Mouse (Mus musculus): ENCODE results near the gene Nagpa. TPM values are rescaled to one million over a fixed set of nuclear protein-coding genes. Genes with fewer than 3 reads are reported as not detected.

The Nagpa gene
- polyA plus RNA-seq, 1 experiment from 2014 or later: 14.5 TPM

DNA sequence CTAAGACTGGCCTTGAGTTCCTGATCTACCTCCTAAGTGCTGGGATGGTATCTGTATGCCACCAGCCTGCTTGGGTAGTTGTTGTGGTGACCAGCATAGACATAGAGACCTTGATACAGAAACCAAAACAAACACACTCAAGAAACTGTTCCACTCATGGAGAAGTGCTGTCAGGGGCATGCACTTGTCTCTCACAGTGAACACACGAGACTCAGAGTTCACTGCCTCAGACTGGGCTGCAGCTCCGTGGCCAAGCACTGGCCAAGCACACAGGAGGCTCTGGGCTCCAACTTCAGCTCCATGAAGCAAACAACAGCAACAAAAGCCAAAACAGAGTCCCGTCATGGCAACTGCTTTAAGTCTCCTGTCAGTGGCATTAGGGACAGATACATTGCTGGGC lies 48.8 kb downstream of the Nagpa start:
- H3K4me2 ChIP-seq (ENCODE audit: low read depth, low read length): no peak overlapping the region
- WGBS: 69% methylated on average over 3 of the region's 3 CpGs

GRCm38 (mm10) chr16:5153299-5154026 lies 50.3 kb downstream of the Nagpa start:
- Histone ChIP-seq H3K9ac (ENCODE audit: low read depth, low read length) (no peak overlapping the region), H3K27ac (replicated peaks; ENCODE audit: low read depth, low read length) (no peak overlapping the region), H3K9me3 (ENCODE audit: control insufficient read depth, low read length) (no peaks in the 10 kb centered on the region), H3K27me3 (replicated peaks; ENCODE audit: control insufficient read depth, insufficient read depth, low read length) (no peaks in the 10 kb centered on the region), H3K4me2 (ENCODE audit: low read depth, low read length) (no peak overlapping the region), H3K4me1 (ENCODE audit: control insufficient read depth, insufficient read depth, low read length) (no peaks in the 10 kb centered on the region; the same call in 1 of the 2 replicates), H3K36me3 (ENCODE audit: control insufficient read depth, insufficient read depth, low read length) (no peaks in the 10 kb centered on the region), H3K4me3 (ENCODE audit: low read depth, low read length) (no peak overlapping the region)
- WGBS: 30% methylated on average over 6 of the region's 6 CpGs
- ATAC-seq (ENCODE audit: low read depth) (peak; percentile 16; the same call in 1 of the 2 replicates), DNase-seq (ENCODE audit: low spot score) (peak; percentile 51)

More for the DNA sequence above, 48.8 kb downstream of the Nagpa start:
- no peaks in the 10 kb centered on the region for H3K27me3 ChIP-seq (replicated peaks; ENCODE audit: control insufficient read depth, insufficient read depth, low read length)
- no peaks in the 10 kb centered on the region for H3K36me3 ChIP-seq (ENCODE audit: control insufficient read depth, insufficient read depth, low read length)
- H3K27ac ChIP-seq (replicated peaks; ENCODE audit: low read depth, low read length): no peak overlapping the region
- H3K9me3 ChIP-seq (ENCODE audit: control insufficient read depth, low read length): no peaks in the 10 kb centered on the region
- ATAC-seq (ENCODE audit: low read depth) (no peak), DNase-seq (ENCODE audit: low spot score) (no peak)
- H3K4me3 ChIP-seq (ENCODE audit: low read depth, low read length): no peak overlapping the region
- no peaks in the 10 kb centered on the region; the same call in 1 of the 2 replicates for H3K4me1 ChIP-seq (ENCODE audit: control insufficient read depth, insufficient read depth, low read length)
- H3K9ac ChIP-seq (ENCODE audit: low read depth, low read length): no peak overlapping the region

- DNase-seq (ENCODE audit: low spot score) (no peak), ATAC-seq (ENCODE audit: low read depth) (no peak)
- Histone ChIP-seq H3K9ac (ENCODE audit: low read depth, low read length) (no peak overlapping the region), H3K4me2 (ENCODE audit: low read depth, low read length) (no peak overlapping the region), H3K4me1 (ENCODE audit: control insufficient read depth, insufficient read depth, low read length) (peaks cover 3% of the 10 kb centered on the region), H3K27ac (replicated peaks; ENCODE audit: low read depth, low read length) (no peak overlapping the region), H3K4me3 (ENCODE audit: low read depth, low read length) (no peak overlapping the region), H3K27me3 (replicated peaks; ENCODE audit: control insufficient read depth, insufficient read depth, low read length) (peaks cover 5% of the 10 kb centered on the region), H3K36me3 (ENCODE audit: control insufficient read depth, insufficient read depth, low read length) (no peaks in the 10 kb centered on the region), H3K9me3 (ENCODE audit: control insufficient read depth, low read length) (no peaks in the 10 kb centered on the region)
- WGBS: 54% methylated on average over 10 of the region's 10 CpGs
These were observed 53.3 kb downstream of the Nagpa start for GRCm38 (mm10) chr16:5150544-5150943.

- WGBS: 13% methylated on average over 13 of the region's 13 CpGs
- Histone ChIP-seq H3K27ac (replicated peaks; ENCODE audit: low read depth, low read length) (no peak within 1 kb of the TSS), H3K4me1 (ENCODE audit: control insufficient read depth, insufficient read depth, low read length) (peaks cover 3% of the 10 kb centered on the region; the same call in 1 of the 2 replicates), H3K4me3 (ENCODE audit: low read depth, low read length) (peak within 1 kb of the TSS; percentile 30), H3K36me3 (ENCODE audit: control insufficient read depth, insufficient read depth, low read length) (no peaks in the 10 kb centered on the region), H3K27me3 (replicated peaks; ENCODE audit: control insufficient read depth, insufficient read depth, low read length) (peaks cover 5% of the 10 kb centered on the region), H3K4me2 (ENCODE audit: low read depth, low read length) (peak within 1 kb of the TSS; percentile 56), H3K9me3 (ENCODE audit: control insufficient read depth, low read length) (no peaks in the 10 kb centered on the region), H3K9ac (ENCODE audit: low read depth, low read length) (peak within 1 kb of the TSS; percentile 30; the same call in 1 of the 2 replicates)
- peak; percentile 35 for ATAC-seq (ENCODE audit: low read depth)
- no peak for DNase-seq (ENCODE audit: low spot score)
These were observed 56.8 kb downstream of the Nagpa start, which contains the start of gene Sec14l5 for GRCm38 (mm10) chr16:5147037-5147385. Gene Sec14l5 (plus strand): TSS chr16:5147109.

- 2% methylated on average over 24 of the region's 26 CpGs for WGBS
- H3K9me3 ChIP-seq (ENCODE audit: control insufficient read depth, low read length): no peaks in the 10 kb centered on the region
- DNase-seq (ENCODE audit: low spot score) (peak; percentile 83), ATAC-seq (ENCODE audit: low read depth) (peak; percentile 92)
- no peaks in the 10 kb centered on the region for H3K36me3 ChIP-seq (ENCODE audit: control insufficient read depth, insufficient read depth, low read length)
- no peak overlapping the region for H3K27ac ChIP-seq (replicated peaks; ENCODE audit: low read depth, low read length)
- peak overlapping the region; percentile 30 for H3K4me3 ChIP-seq (ENCODE audit: low read depth, low read length)
- peak overlapping the region; percentile 56 for H3K4me2 ChIP-seq (ENCODE audit: low read depth, low read length)
- peak overlapping the region; percentile 30; the same call in 1 of the 2 replicates for H3K9ac ChIP-seq (ENCODE audit: low read depth, low read length)
- H3K27me3 ChIP-seq (replicated peaks; ENCODE audit: control insufficient read depth, insufficient read depth, low read length): peaks cover 5% of the 10 kb centered on the region
- H3K4me1 ChIP-seq (ENCODE audit: control insufficient read depth, insufficient read depth, low read length): peaks cover 3% of the 10 kb centered on the region; the same call in 1 of the 2 replicates
These were observed 57.3 kb downstream of the Nagpa start for GRCm38 (mm10) chr16:5146367-5147036.

- Histone ChIP-seq H3K4me3 (ENCODE audit: low read depth, low read length) (no peak overlapping the region), H3K27me3 (replicated peaks; ENCODE audit: control insufficient read depth, insufficient read depth, low read length) (peaks cover 5% of the 10 kb centered on the region), H3K9ac (ENCODE audit: low read depth, low read length) (no peak overlapping the region), H3K36me3 (ENCODE audit: control insufficient read depth, insufficient read depth, low read length) (no peaks in the 10 kb centered on the region), H3K9me3 (ENCODE audit: control insufficient read depth, low read length) (no peaks in the 10 kb centered on the region), H3K27ac (replicated peaks; ENCODE audit: low read depth, low read length) (no peak overlapping the region), H3K4me1 (ENCODE audit: control insufficient read depth, insufficient read depth, low read length) (peaks cover 3% of the 10 kb centered on the region; the same call in 1 of the 2 replicates), H3K4me2 (ENCODE audit: low read depth, low read length) (no peak overlapping the region)
- DNase-seq (ENCODE audit: low spot score): peak; percentile 92
- WGBS: 1% methylated on average over 7 of the region's 7 CpGs
- ATAC-seq (ENCODE audit: low read depth): peak; percentile 64
These were observed 58.2 kb downstream of the Nagpa start for GRCm38 (mm10) chr16:5145570-5145969.

Small RNA genes within 50 kb of the gene (microRNA-seq; reads per million reads assigned to microRNA genes)
- gene Gm23689 (ENCODE audit: borderline number of aligned reads) (not detected), gene Gm26095 (ENCODE audit: borderline number of aligned reads) (not detected), gene Mir6364 (ENCODE audit: borderline number of aligned reads) (not detected)

Other genes with a start within 250 kb of the Nagpa start
- 48.3 and 53.9 TPM in 2 replicates for gene Anks3, start 239.8 kb downstream of the Nagpa start, polyA plus RNA-seq (2014; fragmentation: Nextera tagmentation; extraction: Ambion mirVana)
- gene Sept12, start 206.2 kb downstream of the Nagpa start, polyA plus RNA-seq (2014; fragmentation: Nextera tagmentation; extraction: Ambion mirVana): 0.22 TPM in 1 of 2 replicates, not detected in the other
- gene Smim22, start 196.7 kb downstream of the Nagpa start, polyA plus RNA-seq (2014; fragmentation: Nextera tagmentation; extraction: Ambion mirVana): 5.8 and 9.3 TPM in 2 replicates
- 50.2 and 53.0 TPM in 2 replicates for gene Rogdi, start 190.5 kb downstream of the Nagpa start, polyA plus RNA-seq (2014; fragmentation: Nextera tagmentation; extraction: Ambion mirVana)
- gene Glyr1, start 154.1 kb downstream of the Nagpa start, polyA plus RNA-seq (2014; fragmentation: Nextera tagmentation; extraction: Ambion mirVana): 91.3 and 96.0 TPM in 2 replicates
- gene Ubn1, start 154.0 kb downstream of the Nagpa start, polyA plus RNA-seq (2014; fragmentation: Nextera tagmentation; extraction: Ambion mirVana): 24.0 and 24.2 TPM in 2 replicates
- gene Ppl, start 71.6 kb downstream of the Nagpa start, polyA plus RNA-seq (2014; fragmentation: Nextera tagmentation; extraction: Ambion mirVana): 15.3 and 19.3 TPM in 2 replicates
- gene Sec14l5, start 56.9 kb downstream of the Nagpa start, polyA plus RNA-seq (2014; fragmentation: Nextera tagmentation; extraction: Ambion mirVana): 0.22 and 0.36 TPM in 2 replicates
- 4.8 and 7.6 TPM in 2 replicates for gene AU021092, start 18.3 kb upstream of the Nagpa start, polyA plus RNA-seq (2014; fragmentation: Nextera tagmentation; extraction: Ambion mirVana)
- gene Alg1, start 29.6 kb upstream of the Nagpa start, polyA plus RNA-seq (2014; fragmentation: Nextera tagmentation; extraction: Ambion mirVana): 36.8 and 38.2 TPM in 2 replicates
- gene Eef2kmt, start 52.0 kb upstream of the Nagpa start, polyA plus RNA-seq (2014; fragmentation: Nextera tagmentation; extraction: Ambion mirVana): 25.5 and 32.2 TPM in 2 replicates